Mouse (Mus musculus): Measurements from ENCODE around the gene H2-T23.
A peak's percentile ranks its signal among the peaks of the same experiment; 100 is the strongest.

H2-T23 gene

DNA sequence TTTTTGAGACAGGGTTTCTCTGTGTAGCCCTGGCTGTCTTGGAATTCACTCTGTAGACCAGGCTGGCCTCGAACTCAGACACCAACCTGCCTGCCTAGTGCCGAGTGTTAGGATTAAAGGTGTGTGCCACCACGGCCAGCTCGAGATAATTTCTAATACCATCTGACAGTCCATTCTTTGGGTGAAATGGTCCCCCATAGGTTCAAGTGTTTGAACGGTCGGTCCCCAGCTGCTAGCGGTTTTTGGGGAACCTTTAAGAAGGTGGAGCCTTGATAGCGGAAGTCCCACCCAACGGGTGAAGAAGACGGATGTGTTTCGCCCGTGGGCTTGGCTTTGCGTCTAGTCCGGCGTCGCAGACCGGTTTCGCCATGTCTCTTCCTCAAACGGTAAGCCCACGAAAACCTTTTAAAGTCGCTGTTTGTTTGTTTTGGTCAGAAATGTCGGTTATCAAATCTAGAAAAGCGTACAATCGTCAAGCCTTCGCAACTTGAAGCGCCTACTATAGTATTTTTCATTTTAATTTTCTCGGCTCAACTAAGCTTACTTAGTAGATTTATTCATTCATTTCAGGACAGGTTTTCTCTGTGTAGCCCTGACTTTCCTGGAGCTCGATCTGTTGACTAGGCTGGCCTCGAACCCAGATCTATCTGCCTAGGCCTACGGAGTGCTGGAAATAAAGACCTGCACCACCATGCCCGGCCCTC lies 38.3 kb downstream of the H2-T23 start:
- peak; percentile 59 to 65 for DNase-seq (ENCODE audit: low spot score in 2 of 2)

DNA sequence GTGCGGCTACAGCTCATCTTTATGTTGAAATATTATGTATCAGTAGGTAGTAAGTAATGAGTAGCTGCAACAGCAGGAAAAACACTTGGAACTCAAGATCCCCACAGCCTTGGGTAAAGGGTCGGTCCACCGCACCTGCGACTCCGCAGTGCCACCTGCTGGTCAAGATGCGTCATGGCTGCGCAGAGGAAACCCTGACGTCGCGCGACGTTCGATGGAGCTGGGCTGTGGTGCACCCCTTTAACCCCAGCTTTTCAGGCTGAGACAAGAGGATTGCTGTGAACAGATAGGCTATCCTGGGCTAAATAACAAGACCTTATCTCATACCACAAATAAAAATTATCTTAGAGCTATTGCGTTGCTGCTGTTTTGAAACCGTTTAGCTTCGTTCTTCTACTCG lies 39.0 kb downstream of the H2-T23 start:
- peak; percentile 50 to 60 for DNase-seq (ENCODE audit: low spot score in 2 of 2)

DNA sequence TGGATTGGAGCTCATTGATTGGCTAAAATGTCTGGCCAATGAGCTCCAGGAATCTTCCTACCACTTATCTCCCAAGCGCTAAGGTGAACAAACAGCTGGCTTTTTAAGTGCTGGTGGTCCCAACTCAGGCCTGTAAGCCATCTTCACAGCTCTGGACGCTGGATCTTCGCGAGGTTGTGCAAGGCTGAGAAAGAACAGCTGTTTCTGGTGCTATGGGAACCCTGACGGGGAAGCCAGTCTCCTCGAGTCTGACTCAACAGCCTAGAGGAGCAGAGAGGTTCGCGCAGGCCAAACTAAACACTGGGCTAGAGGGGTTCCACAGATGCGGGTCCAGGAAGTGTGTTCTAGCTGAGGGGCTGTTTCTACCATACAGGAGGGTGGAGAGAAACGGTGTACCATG lies 40.9 kb downstream of the H2-T23 start:
- no peak for DNase-seq (ENCODE audit: low spot score in 2 of 2)

DNA sequence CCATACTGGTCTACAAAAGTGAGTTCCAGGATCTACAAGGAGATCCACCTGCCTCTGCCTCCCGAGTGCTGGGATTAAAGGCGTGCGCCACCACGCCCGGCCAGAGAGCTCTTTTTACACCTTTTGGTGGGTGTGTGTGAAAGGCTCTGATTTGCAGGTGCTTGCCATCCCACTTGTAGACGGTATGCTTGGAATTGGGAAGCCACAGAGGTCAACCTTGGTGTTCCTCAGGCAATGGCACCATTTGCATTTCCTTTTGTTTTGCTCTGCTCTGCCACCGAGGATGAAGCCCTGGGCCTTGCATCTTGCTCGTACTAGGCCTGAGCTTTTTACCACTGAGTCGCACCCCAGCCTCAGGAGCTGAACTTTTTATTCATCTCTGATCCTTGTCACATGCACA lies 50.9 kb downstream of the H2-T23 start:
- DNase-seq (ENCODE audit: low spot score in 2 of 2), result no peak

DNA sequence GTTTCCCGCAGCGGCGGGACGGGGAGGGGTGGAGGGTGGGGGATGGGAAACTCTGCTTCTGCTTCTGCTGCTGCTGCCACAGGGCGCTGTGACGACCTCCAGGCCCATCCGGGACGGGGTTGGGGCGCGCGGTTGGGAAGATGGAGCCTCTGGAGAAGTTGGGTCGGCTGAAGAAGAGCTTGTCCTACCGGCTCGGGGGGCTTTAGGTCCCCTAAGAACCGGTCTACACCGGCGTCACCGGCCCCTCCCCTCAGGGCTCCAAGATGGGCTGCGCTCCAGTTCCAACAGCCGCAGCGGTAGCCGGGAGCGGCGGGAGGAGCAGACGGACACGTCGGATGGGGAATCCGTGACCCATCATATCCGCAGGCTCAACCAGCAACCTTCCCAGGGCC lies 52.3 kb downstream of the H2-T23 start:
- DNase-seq (ENCODE audit: low spot score in 2 of 2), result peak in 1 of 2 experiments; percentile 41
